Mouse (Mus musculus) hindbrain, embryonic 13.5 days (tissue): ENCODE results near the gene Olfr279. TPM values are rescaled to one million over a fixed set of nuclear protein-coding genes. Genes with fewer than 3 reads are reported as not detected.

Experiments used
- ATAC-seq: fragments of 200-750 bp; cut with Nextera tagmentation; 2 replicates; pipeline ENCODE4 v1.8.0; 2017; ENCODE audit warnings: moderate TSS enrichment; ENCODE audit not compliant: low FRiP score
- H3K27ac ChIP-seq: fragments of 300-500 bp; sonication (generic); 2 replicates; pipeline ENCODE4 v1.5.1; 2015; ENCODE audit warnings: inconsistent platforms, mild to moderate bottlenecking, moderate library complexity
- H3K27me3 ChIP-seq: fragments of 300-500 bp; sonication (generic); 2 replicates; pipeline ENCODE4 v1.6.1; 2015; ENCODE audit warnings: mild to moderate bottlenecking, inconsistent platforms
- H3K36me3 ChIP-seq: fragments of 300-500 bp; sonication (generic); 2 replicates; pipeline ENCODE4 v1.6.1; 2015; ENCODE audit warnings: mild to moderate bottlenecking, inconsistent platforms
- H3K4me1 ChIP-seq: fragments of 300-500 bp; sonication (generic); replicated peaks from 2 replicates; pipeline ENCODE4 v1.6.1; 2015; ENCODE audit warnings: inconsistent platforms
- H3K4me2 ChIP-seq: fragments of 300-500 bp; sonication (generic); 2 replicates; pipeline ENCODE4 v1.6.1; 2015; ENCODE audit warnings: inconsistent platforms, mild to moderate bottlenecking, moderate library complexity
- H3K4me3 ChIP-seq: fragments of 300-500 bp; sonication (generic); 2 replicates; pipeline ENCODE4 v1.5.1; 2015; ENCODE audit warnings: mild to moderate bottlenecking, inconsistent platforms
- H3K9ac ChIP-seq: fragments of 300-500 bp; sonication (generic); 2 replicates; pipeline ENCODE4 v1.6.1; 2015; ENCODE audit warnings: mild to moderate bottlenecking, inconsistent platforms
- H3K9me3 ChIP-seq: fragments of 300-500 bp; sonication (generic); 2 replicates; pipeline ENCODE4 v1.6.1; 2016; ENCODE audit warnings: inconsistent platforms
- WGBS: fragments of 180-500 bp; shearing (Covaris S2); methylation state at CpG from one replicate; pipeline ENCODE4 v1.1.7; 2015; 5-methylcytosine and 5-hydroxymethylcytosine counted together
- microRNA-seq: library from miRNA; unstranded; fragments of <30 nt; microRNA quantifications from one replicate; pipeline ENCODE4, GENCODE M21; 2016
- polyA plus RNA-seq: library from polyadenylated mRNA; unstranded; fragments of >200 nt; fragmentation: Nextera tagmentation; extraction: Ambion mirVana; gene quantifications from 2 replicates; pipeline ENCODE4 v1.2.1, GENCODE M21; 2015

The Olfr279 gene
- polyA plus RNA-seq, 1 experiment from 2014 or later = not detected

DNA sequence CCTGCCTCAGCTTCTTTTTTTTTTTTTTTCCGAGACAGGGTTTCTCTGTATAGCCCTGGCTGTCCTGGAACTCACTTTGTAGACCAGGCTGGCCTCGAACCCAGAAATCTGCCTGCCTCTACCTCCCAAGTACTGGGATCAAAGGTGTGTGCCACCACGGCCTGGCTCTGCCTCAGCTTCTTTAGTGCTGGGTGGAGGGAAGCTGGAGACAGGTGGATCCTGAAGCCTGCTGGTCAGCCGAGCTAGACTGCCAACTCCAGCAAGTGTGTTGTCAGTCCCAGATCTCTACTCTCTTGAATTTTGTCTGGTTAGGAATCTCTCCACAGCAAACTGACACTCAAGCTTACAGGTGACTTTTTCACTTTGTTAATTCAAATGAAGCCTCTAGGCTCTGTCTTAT is 43.7 kb downstream of the Olfr279 start:
- peaks cover 25% of the 10 kb centered on the region for H3K4me1 ChIP-seq

GRCm38 (mm10) chr15:98536828-98537510 is 44.8 kb downstream of the Olfr279 start:
- no peak for ATAC-seq
- WGBS = 89% methylated on average over 8 of the region's 8 CpGs
- Histone ChIP-seq H3K4me1 (peaks cover 15% of the 10 kb centered on the region), H3K27ac (no peak overlapping the region), H3K9me3 (no peaks in the 10 kb centered on the region), H3K36me3 (peaks cover 25% of the 10 kb centered on the region), H3K4me2 (no peak overlapping the region), H3K4me3 (no peak overlapping the region), H3K9ac (no peak overlapping the region), H3K27me3 (no peaks in the 10 kb centered on the region)

More for the DNA sequence above, 43.7 kb downstream of the Olfr279 start:
- Histone ChIP-seq H3K9me3 (no peaks in the 10 kb centered on the region), H3K27ac (no peak overlapping the region), H3K27me3 (no peaks in the 10 kb centered on the region), H3K4me3 (no peak overlapping the region), H3K9ac (no peak overlapping the region), H3K36me3 (peaks cover 25% of the 10 kb centered on the region), H3K4me2 (no peak overlapping the region)
- ATAC-seq = no peak
- 88% methylated on average over 4 of the region's 4 CpGs for WGBS

DNA sequence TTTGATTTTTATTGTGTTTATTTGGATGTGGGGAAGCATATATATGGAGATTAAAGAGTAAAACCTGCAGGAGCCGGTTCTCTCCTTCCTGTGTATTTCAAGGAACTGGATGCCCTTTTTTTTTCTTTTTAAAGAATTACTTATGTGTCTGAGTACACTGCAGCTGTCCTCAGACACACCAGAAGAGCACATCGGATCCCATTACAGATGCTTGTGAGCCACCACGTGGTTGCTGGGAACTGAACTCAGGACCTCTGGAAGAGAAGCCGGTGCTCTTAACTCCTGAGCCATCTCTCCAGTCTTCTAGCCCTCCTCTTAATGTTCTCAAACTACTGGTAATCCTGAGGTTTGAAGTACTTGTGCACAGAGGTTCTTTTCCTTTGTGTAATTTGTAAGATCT is 45.7 kb downstream of the Olfr279 start:
- Histone ChIP-seq H3K9ac (no peak overlapping the region), H3K4me3 (no peak overlapping the region), H3K4me1 (peaks cover 5% of the 10 kb centered on the region), H3K36me3 (peaks cover 33% of the 10 kb centered on the region), H3K4me2 (no peak overlapping the region), H3K27me3 (no peaks in the 10 kb centered on the region), H3K27ac (no peak overlapping the region), H3K9me3 (no peaks in the 10 kb centered on the region)
- no peak for ATAC-seq
- 80% methylated on average over 4 of the region's 4 CpGs for WGBS

DNA sequence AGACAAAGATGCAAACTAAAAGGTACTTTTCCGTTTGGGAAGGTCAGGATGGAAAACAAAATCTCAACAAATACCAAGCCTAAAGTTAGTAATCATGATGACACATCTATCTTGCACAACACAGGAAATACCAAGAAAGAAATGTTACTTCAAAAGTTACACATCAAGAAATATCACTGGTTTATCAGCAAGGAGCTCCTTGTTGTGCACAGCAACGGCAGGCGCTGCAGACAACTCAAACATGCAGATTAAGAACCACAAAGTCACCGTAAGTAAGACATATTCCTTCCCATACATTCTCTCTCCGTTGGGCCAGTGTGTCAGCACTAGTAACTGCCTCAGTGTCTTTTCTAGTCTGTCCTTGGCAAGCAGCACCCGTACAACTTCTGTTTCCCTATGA is 48.9 kb downstream of the Olfr279 start:
- Histone ChIP-seq H3K9me3 (no peaks in the 10 kb centered on the region), H3K27me3 (no peaks in the 10 kb centered on the region), H3K27ac (no peak overlapping the region), H3K9ac (no peak overlapping the region), H3K36me3 (peaks cover 64% of the 10 kb centered on the region), H3K4me1 (no peaks in the 10 kb centered on the region), H3K4me3 (no peak overlapping the region), H3K4me2 (no peak overlapping the region)
- 90% methylated on average over 6 of the region's 6 CpGs for WGBS
- ATAC-seq = no peak

- H3K36me3 ChIP-seq = peaks cover 80% of the 10 kb centered on the region
- no peak for ATAC-seq
- 88% methylated on average over 4 of the region's 4 CpGs for WGBS
These were observed 51.1 kb downstream of the Olfr279 start for GRCm38 (mm10) chr15:98543341-98543740.

GRCm38 (mm10) chr15:98545151-98545550 is 52.9 kb downstream of the Olfr279 start:
- no peak overlapping the region for H3K9ac ChIP-seq
- peaks cover 82% of the 10 kb centered on the region for H3K36me3 ChIP-seq
- no peak for ATAC-seq
- over 99% methylated on average over 3 of the region's 3 CpGs for WGBS
- no peaks in the 10 kb centered on the region for H3K4me1 ChIP-seq
- H3K9me3 ChIP-seq = no peaks in the 10 kb centered on the region
- H3K27ac ChIP-seq = no peak overlapping the region
- H3K27me3 ChIP-seq = no peaks in the 10 kb centered on the region
- H3K4me2 ChIP-seq = no peak overlapping the region
- H3K4me3 ChIP-seq = no peak overlapping the region

More at GRCm38 (mm10) chr15:98543341-98543740, 51.1 kb downstream of the Olfr279 start:
- H3K27ac ChIP-seq = no peak overlapping the region
- no peak overlapping the region for H3K4me3 ChIP-seq
- H3K9me3 ChIP-seq = no peaks in the 10 kb centered on the region
- H3K4me1 ChIP-seq = no peaks in the 10 kb centered on the region
- no peak overlapping the region for H3K9ac ChIP-seq
- no peaks in the 10 kb centered on the region for H3K27me3 ChIP-seq
- no peak overlapping the region for H3K4me2 ChIP-seq

DNA sequence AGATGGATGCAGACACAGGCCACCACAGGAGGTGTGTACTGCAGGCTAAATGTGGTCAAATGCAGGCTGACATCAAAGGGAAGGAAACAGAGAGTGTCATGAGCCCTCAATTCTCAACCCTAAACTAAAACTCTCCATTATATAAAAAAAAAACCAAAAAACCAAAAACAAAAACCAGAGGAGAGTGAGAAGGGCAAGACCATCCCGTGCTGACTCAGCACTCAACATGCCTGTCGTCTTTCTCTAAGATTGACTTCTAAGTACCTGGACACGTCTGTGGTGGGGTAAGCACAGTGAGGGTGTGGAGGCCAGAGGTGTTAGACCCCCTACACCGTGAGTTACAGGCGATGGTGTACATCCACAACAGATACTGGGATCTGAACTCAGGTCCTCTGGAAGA is 54.6 kb downstream of the Olfr279 start:
- no peak overlapping the region for H3K4me2 ChIP-seq
- ATAC-seq = no peak

More for the DNA sequence above, 54.6 kb downstream of the Olfr279 start:
- Histone ChIP-seq H3K9me3 (no peaks in the 10 kb centered on the region), H3K27ac (no peak overlapping the region), H3K4me3 (no peak overlapping the region), H3K27me3 (no peaks in the 10 kb centered on the region), H3K9ac (no peak overlapping the region), H3K4me1 (no peaks in the 10 kb centered on the region), H3K36me3 (peaks cover 82% of the 10 kb centered on the region)
- 99% methylated on average over 5 of the region's 5 CpGs for WGBS

Small RNA genes within 50 kb of the gene (microRNA-seq; reads per million reads assigned to microRNA genes)
- 0.70 reads per million for gene Mir1291

Other genes starting within 250 kb of the Olfr279 start
- gene H1fnt, start 235.1 kb upstream of the Olfr279 start, polyA plus RNA-seq = not detected in 2 replicates
- gene Zfp641, start 196.2 kb upstream of the Olfr279 start, polyA plus RNA-seq = 5.9 and 7.3 TPM in 2 replicates
- not detected in 2 replicates for gene Olfr285, start 175.0 kb upstream of the Olfr279 start, polyA plus RNA-seq
- not detected in 2 replicates for gene Olfr284, start 151.4 kb upstream of the Olfr279 start, polyA plus RNA-seq
- gene Olfr283, start 111.5 kb upstream of the Olfr279 start, polyA plus RNA-seq = not detected in 2 replicates
- not detected in 2 replicates for gene Olfr282, start 61.2 kb upstream of the Olfr279 start, polyA plus RNA-seq
- not detected in 2 replicates for gene Olfr281, start 39.8 kb upstream of the Olfr279 start, polyA plus RNA-seq
- gene OR5BS1P, start 22.5 kb upstream of the Olfr279 start, polyA plus RNA-seq = not detected in 2 replicates
- gene Lalba, start 9.7 kb upstream of the Olfr279 start, polyA plus RNA-seq = not detected in 2 replicates
- gene Kansl2, start 41.9 kb downstream of the Olfr279 start, polyA plus RNA-seq = 131 and 132 TPM in 2 replicates
- gene Ccnt1, start 78.5 kb downstream of the Olfr279 start, polyA plus RNA-seq = 69.7 and 77.0 TPM in 2 replicates
- gene 4930415O20Rik, start 78.6 kb downstream of the Olfr279 start, polyA plus RNA-seq = 0.39 TPM in 1 of 2 replicates, not detected in the other
- 10.1 and 11.7 TPM in 2 replicates for gene Adcy6, start 117.7 kb downstream of the Olfr279 start, polyA plus RNA-seq
- gene Cacnb3, start 138.4 kb downstream of the Olfr279 start, polyA plus RNA-seq = 124 and 135 TPM in 2 replicates
- gene Ddx23, start 170.5 kb downstream of the Olfr279 start, polyA plus RNA-seq = 27.5 and 28.0 TPM in 2 replicates
- gene Rnd1, start 185.1 kb downstream of the Olfr279 start, polyA plus RNA-seq = 7.3 and 7.4 TPM in 2 replicates
- gene Ccdc65, start 215.8 kb downstream of the Olfr279 start, polyA plus RNA-seq = 3.6 and 4.3 TPM in 2 replicates
- 5.1 and 6.6 TPM in 2 replicates for gene Fkbp11, start 235.8 kb downstream of the Olfr279 start, polyA plus RNA-seq